Mouse (Mus musculus) spleen, postnatal 36 days (tissue): ENCODE results near the gene Wscd2.
A peak's percentile ranks its signal among the peaks of the same experiment; 100 is the strongest.

Experiments
- DNase-seq, 2 experiments: peaks; one replicate each; pipeline ENCODE4 v3.0.0; 2022; ENCODE audit warnings: low spot score in 2 of 2, mixed read lengths in 1 of 2

The Wscd2 gene

DNA sequence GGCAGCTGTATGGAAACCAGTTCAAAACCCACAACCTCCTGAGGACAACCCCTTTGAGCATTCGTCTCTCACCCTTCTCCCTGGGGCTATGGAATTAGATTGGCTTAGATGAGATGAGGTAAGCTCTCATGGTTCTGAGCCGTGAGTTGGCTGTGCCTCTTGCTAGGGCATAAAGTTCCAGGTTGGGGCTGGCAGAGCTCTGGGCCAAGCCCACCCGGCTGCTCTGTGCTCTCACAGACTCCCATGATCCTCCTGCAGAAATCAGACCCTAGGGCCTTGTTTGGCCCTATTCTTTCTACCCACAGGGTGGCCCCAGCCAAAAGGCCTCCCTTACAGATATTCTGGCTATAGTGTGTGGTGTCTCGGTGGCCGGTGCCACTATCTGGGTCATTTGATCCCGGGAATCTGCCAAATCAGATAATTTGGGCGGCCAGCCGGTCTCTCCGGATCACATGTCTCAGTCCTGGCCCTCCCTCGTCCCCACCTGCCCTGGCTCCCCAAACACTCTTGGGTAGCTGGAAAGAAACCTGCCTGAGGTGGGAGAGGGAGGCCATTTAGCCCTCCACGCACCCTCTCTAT lies 4.5 kb upstream of the Wscd2 start:
- no peak for DNase-seq

DNA sequence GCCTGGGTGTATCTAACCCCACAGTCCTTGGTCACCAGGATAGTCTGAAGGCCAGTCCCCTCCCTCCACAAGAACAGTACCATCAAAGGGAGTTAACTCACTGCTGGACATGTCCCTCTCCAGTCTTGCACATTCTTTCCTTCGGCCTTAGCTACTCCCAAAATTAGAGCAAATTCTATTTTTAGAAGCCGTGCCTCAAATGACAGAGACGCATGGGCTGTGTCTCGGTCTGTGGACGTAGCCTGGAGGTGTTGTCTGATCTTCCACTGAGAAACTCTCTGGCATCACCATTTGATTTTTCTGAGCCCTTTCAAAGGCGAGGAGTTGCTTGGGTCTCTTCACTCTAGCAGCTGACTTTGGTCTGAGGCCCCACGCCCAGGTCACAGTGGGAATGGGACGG lies 2.3 kb upstream of the Wscd2 start:
- no peak for DNase-seq

- no peak for DNase-seq
These were observed 516 bp upstream of the Wscd2 start for GRCm38 (mm10) chr5:113489617-113490016.

- no peak for DNase-seq
These were observed 531 bp downstream of the Wscd2 start for GRCm38 (mm10) chr5:113490467-113491260.

DNA sequence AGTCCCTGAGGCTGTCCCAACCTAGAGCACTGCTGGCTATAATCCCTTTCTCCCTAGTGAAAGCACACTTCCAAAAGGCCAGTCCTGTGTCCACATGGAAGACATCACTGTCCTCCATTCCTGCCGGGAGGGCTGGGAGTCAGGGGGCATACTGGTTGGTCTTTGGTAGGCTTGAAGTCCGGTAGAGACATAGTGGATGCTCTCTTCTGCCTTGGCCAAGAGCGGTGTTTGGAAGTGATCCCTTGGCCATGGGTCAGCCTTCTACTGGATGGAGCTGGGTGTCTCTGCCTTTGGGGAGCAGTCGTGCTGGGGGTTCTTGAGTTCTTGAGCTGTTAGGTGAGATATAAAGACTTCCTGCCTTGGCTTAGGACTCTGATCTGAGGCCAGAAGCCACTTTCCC lies 1.4 kb downstream of the Wscd2 start:
- DNase-seq: no peak

- no peak for DNase-seq
These were observed 1.9 kb downstream of the Wscd2 start for GRCm38 (mm10) chr5:113491988-113492387.

GRCm38 (mm10) chr5:113492417-113493035 lies 2.4 kb downstream of the Wscd2 start:
- DNase-seq: no peak

GRCm38 (mm10) chr5:113493997-113494396 lies 3.9 kb downstream of the Wscd2 start:
- DNase-seq: no peak

DNA sequence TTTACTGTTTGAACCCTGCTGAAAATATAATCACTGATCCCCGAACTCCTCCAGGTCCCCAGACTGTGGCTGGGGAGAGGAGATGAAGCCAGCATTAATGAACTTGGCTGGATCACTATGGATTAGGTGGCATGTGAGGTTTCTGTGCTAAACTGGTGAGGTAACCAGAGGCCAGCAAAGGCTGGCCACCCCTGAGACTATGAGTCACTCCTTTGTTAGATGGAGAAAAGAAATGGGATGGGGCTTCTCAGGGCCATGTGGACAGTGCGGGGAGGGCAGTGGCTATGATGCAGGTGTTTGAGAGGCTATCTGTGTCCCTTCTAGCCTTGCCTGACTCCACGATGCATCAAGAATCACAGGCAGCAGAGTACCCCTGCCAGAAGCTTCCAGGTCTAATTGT lies 6.8 kb downstream of the Wscd2 start:
- no peak for DNase-seq

- no peak for DNase-seq
These were observed 9.3 kb downstream of the Wscd2 start for GRCm38 (mm10) chr5:113499421-113499820.

DNA sequence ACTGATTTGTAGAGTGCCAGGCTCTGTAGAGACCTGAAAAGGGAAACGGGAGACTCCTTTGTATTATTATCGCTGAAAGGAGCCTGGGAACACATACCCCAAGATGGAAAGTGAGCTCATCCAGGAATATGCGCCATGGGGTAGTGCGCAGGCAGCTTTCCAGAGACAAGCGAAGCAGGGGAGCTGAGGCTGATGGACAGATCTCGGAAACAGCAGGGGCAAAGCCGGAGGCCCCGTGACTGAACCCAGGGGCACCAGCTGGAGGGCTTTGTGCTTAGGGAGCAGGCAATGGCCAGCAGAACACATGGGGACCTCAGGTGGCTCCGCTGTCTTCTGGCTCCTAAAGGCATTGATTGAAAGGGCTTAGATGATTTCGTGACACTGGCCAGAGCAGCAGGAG lies 13.1 kb downstream of the Wscd2 start:
- no peak for DNase-seq

- DNase-seq: no peak
These were observed 14.5 kb downstream of the Wscd2 start for GRCm38 (mm10) chr5:113504654-113505053.

DNA sequence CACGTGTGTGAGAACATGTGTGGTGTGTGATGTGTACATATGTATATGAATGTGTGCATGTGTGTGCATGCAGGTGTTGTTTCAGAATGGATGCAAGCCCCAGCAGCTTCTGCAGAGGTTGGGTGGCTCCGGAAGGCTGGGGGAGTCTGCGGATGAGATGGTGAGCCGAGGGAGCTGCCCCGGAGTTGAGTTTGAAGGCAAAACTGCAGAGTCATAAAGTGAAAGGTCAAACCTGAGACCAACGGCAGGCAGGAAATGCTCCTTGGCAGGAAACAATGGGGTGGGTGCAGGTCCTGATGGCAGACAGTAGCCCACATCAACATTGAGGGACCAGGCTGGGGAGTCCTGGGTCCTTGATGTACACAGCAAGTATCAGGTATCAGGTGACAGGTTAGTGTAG lies 15.9 kb downstream of the Wscd2 start:
- DNase-seq: no peak

GRCm38 (mm10) chr5:113506779-113507178 lies 16.6 kb downstream of the Wscd2 start:
- no peak for DNase-seq

DNA sequence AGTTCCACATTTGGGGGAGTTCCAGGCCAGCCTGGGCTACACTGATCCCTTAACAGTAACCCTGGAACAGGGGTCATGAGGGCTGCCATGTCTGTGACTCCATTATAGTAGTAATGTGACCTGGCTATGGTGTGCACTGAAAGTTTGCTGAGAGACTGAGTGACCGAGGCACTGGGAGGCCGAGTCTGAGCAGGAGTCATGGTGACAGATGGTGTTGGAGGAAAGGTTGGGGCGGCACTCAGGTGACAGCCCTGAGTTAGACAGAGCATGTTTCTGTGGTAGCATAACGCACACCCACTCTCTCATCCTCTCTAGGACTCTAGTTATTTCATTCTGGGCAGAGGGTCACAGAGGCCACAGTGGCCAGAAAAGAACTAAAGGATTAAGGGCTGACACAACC lies 19.0 kb downstream of the Wscd2 start:
- DNase-seq: no peak

- no peak for DNase-seq
These were observed 23.5 kb downstream of the Wscd2 start for GRCm38 (mm10) chr5:113513640-113514039.

GRCm38 (mm10) chr5:113514062-113514461 lies 23.9 kb downstream of the Wscd2 start:
- DNase-seq: no peak

GRCm38 (mm10) chr5:113516119-113516872 lies 26.2 kb downstream of the Wscd2 start:
- DNase-seq: no peak

- no peak for DNase-seq
These were observed 26.8 kb downstream of the Wscd2 start for GRCm38 (mm10) chr5:113516873-113517336.

DNA sequence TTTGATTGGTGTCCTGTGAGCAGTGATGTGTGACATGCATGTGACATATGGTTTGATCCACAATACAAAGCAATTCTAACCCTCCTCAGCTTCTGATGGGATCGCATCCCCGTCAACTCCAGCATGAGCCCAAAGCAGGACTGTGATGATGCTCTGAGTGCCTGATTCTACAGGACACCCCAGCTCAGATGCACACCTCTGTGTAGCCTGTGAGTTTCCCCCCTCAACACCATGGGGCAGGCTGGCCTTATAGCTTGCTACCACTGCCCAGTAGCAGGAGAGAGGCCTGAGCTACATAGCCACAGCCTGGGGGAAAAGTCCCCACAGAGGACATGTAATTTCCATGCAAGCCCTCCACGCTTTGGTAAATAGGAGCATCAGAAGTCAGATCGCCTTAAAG lies 27.3 kb downstream of the Wscd2 start:
- no peak for DNase-seq

DNA sequence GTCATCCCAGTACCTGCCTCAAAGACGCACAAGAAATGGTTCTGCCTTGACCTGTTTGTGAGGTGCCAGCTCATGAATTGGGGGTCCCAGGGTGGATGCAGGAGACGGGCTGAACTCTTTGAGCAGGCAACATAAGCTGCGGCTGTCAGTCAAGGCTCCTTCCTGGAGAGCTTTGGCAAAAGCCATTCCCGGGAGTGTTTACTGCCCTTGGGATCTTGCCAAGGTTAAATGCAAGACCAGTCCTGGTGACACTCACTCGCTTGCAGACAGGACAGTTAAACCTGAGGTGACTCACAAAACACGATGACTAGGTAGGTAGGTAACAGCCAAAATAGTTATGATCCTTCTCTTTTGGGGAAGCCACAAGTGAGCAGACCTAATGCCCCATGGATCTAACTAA lies 30.9 kb downstream of the Wscd2 start:
- DNase-seq: no peak

GRCm38 (mm10) chr5:113538826-113539225 lies 48.7 kb downstream of the Wscd2 start:
- DNase-seq: peak; percentile 21 to 23
